Mouse (Mus musculus) embryonic fibroblast, embryonic 13.5 days (primary cell): ENCODE results near the gene Scn11a.

Source experiments
- CTCF ChIP-seq: IDR thresholded peaks from 2 replicates; pipeline ENCODE4 v1.5.1; 2011; ENCODE audit warnings: mild to moderate bottlenecking, control low read depth, low read length, moderate library complexity, borderline replicate concordance; ENCODE audit not compliant: insufficient read depth
- POLR2A ChIP-seq: IDR thresholded peaks from 2 replicates; pipeline ENCODE4 v1.6.1; 2011; ENCODE audit warnings: low read depth, mild to moderate bottlenecking, control low read depth, low read length, moderate library complexity

DNA sequence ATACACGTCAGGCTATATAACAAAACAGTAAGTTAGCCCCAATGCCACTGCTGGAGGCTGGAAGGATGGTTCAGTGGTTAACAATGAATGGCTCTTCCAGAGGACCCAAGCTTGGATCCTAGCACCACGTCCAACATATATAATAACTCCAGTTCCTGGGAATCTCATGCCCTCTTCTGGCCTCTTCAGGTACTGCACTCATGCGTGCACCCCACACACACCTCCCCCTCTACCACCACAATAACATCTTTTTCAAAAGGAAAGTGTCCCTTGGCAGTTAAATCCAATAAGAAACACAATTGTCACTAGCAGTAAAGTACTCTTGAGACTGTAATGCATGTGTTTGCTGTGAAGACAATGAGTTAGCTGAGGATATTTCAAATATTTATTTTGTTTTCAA lies 65.0 kb downstream of the Scn11a start:
- TF ChIP-seq POLR2A (no peak), CTCF (no peak)
